Mouse (Mus musculus) MEL (cell line): ENCODE data around the gene Prmt9.

ENCODE experiments used
- ELF1 ChIP-seq: IDR thresholded peaks from 2 replicates; pipeline ENCODE4 v1.6.1; 2014; ENCODE audit warnings: low read depth, mild to moderate bottlenecking, inconsistent platforms, low read length, improper control_type of control experiment, moderate library complexity
- EP300 ChIP-seq, 2 experiments: IDR thresholded peaks; 2 replicates each; pipeline ENCODE4 v1.6.1; 2011; ENCODE audit warnings: improper control_type of control experiment in 2 of 2, low read length in 2 of 2, low read depth in 1 of 2, mild to moderate bottlenecking in 1 of 2
- ETS1 ChIP-seq: IDR thresholded peaks from 2 replicates; pipeline ENCODE4 v1.6.1; 2012; ENCODE audit warnings: low read depth, mild to moderate bottlenecking, inconsistent platforms, low read length, improper control_type of control experiment, moderate library complexity
- MXI1 ChIP-seq: IDR thresholded peaks from 2 replicates; pipeline ENCODE4 v1.6.1; 2011; ENCODE audit warnings: mild to moderate bottlenecking, low read depth, low read length, improper control_type of control experiment
- NRF1 ChIP-seq: IDR thresholded peaks from 2 replicates; pipeline ENCODE4 v1.6.1; 2014; ENCODE audit warnings: low read depth, mild to moderate bottlenecking, inconsistent platforms, low read length, improper control_type of control experiment, moderate library complexity; ENCODE audit not compliant: poor library complexity, insufficient read depth, severe bottlenecking
- POLR2A ChIP-seq, 2 experiments: IDR thresholded peaks; 2 replicates each; pipeline ENCODE4 v1.6.1; 2011 to 2012; ENCODE audit warnings: low read length in 2 of 2, mild to moderate bottlenecking in 2 of 2, control low read depth in 1 of 2, improper control_type of control experiment in 1 of 2, low read depth in 1 of 2, moderate library complexity in 1 of 2; ENCODE audit not compliant: control insufficient read depth in 1 of 2, insufficient read depth in 1 of 2, poor library complexity in 1 of 2
- POLR2AphosphoS5 ChIP-seq: IDR thresholded peaks from 2 replicates; pipeline ENCODE4 v1.6.1; 2012; ENCODE audit warnings: low read depth, borderline replicate concordance, mild to moderate bottlenecking, inconsistent platforms, low read length, moderate library complexity, mixed read lengths
- RCOR1 ChIP-seq: IDR thresholded peaks from 2 replicates; pipeline ENCODE4 v1.6.1; 2012; ENCODE audit warnings: low read depth, mild to moderate bottlenecking, inconsistent platforms, low read length, improper control_type of control experiment
- ZC3H11A ChIP-seq: IDR thresholded peaks from 2 replicates; pipeline ENCODE4 v1.6.1; 2012; ENCODE audit warnings: low read depth, mild to moderate bottlenecking, inconsistent platforms, low read length, improper control_type of control experiment

- TF ChIP-seq RCOR1 (no peak), NRF1 (no peak), EP300 (IDR thresholded peaks at IDR 0.05; ENCODE audit: low read depth in 1 of 2, low read length in 2 of 2) (no peak), POLR2A (IDR thresholded peaks at IDR 0.05; ENCODE audit: control insufficient read depth in 1 of 2, insufficient read depth in 1 of 2, low read depth in 1 of 2, low read length in 2 of 2, poor library complexity in 1 of 2) (no peak), ZC3H11A (no peak), ETS1 (no peak), MXI1 (no peak), POLR2AphosphoS5 (no peak), ELF1 (no peak)
Measured at GRCm38 (mm10) chr8:77623677-77624209, 74.5 kb downstream of the Prmt9 start.
